Mouse (Mus musculus): ENCODE measurements around the gene Akap17b. TPM values are rescaled to one million over a fixed set of nuclear protein-coding genes. Genes with fewer than 3 reads are reported as not detected.
A peak's percentile ranks its signal among the peaks of the same experiment; 100 is the strongest.

Gene Akap17b
- polyA plus RNA-seq, 2 experiments: 4.1 to 4.5 TPM

- 85% methylated on average over 3 of the region's 3 CpGs for WGBS
- no peak overlapping the region for H3K9ac ChIP-seq (ENCODE audit: low read depth, low read length, severe bottlenecking)
- ATAC-seq (ENCODE audit: low FRiP score, low read depth) (no peak), DNase-seq (ENCODE audit: low spot score) (no peak)
- TF ChIP-seq POLR2A (IDR thresholded peaks at IDR 0.05; ENCODE audit: borderline replicate concordance, extremely low read depth, insufficient read depth, insufficient read length): no peak
- H3K36me3 ChIP-seq (ENCODE audit: control insufficient read depth, insufficient read depth, low read length): no peaks in the 10 kb centered on the region
- H3K4me3 ChIP-seq (replicated peaks; ENCODE audit: low read length): no peak overlapping the region
- no peaks in the 10 kb centered on the region for H3K9me3 ChIP-seq (ENCODE audit: control insufficient read depth, low read length)
- H3K4me1 ChIP-seq (ENCODE audit: control insufficient read depth, insufficient read depth, low read length): no peaks in the 10 kb centered on the region
- H3K4me2 ChIP-seq (replicated peaks; ENCODE audit: low read depth, low read length, severe bottlenecking): no peak overlapping the region
- H3K27ac ChIP-seq (replicated peaks; ENCODE audit: low read depth, low read length): no peak overlapping the region
- no peaks in the 10 kb centered on the region for H3K27me3 ChIP-seq (ENCODE audit: control insufficient read depth, insufficient read depth, low read length)
Observed at GRCm38 (mm10) chrX:36595247-36595646, 49.9 kb downstream of the Akap17b start.

GRCm38 (mm10) chrX:36591539-36591938 is 53.7 kb downstream of the Akap17b start:
- H3K4me1 ChIP-seq (ENCODE audit: control insufficient read depth, insufficient read depth, low read length): no peaks in the 10 kb centered on the region
- no peaks in the 10 kb centered on the region for H3K9me3 ChIP-seq (ENCODE audit: control insufficient read depth, low read length)
- H3K4me2 ChIP-seq (replicated peaks; ENCODE audit: low read depth, low read length, severe bottlenecking): no peak overlapping the region
- H3K4me3 ChIP-seq (replicated peaks; ENCODE audit: low read length): no peak overlapping the region
- H3K36me3 ChIP-seq (ENCODE audit: control insufficient read depth, insufficient read depth, low read length): no peaks in the 10 kb centered on the region
- ATAC-seq (ENCODE audit: low FRiP score, low read depth) (no peak), DNase-seq (ENCODE audit: low spot score) (no peak)
- 66% methylated on average over 4 of the region's 4 CpGs for WGBS
- H3K9ac ChIP-seq (ENCODE audit: low read depth, low read length, severe bottlenecking): no peak overlapping the region
- no peaks in the 10 kb centered on the region for H3K27me3 ChIP-seq (ENCODE audit: control insufficient read depth, insufficient read depth, low read length)
- H3K27ac ChIP-seq (replicated peaks; ENCODE audit: low read depth, low read length): no peak overlapping the region
- no peak for TF ChIP-seq POLR2A (IDR thresholded peaks at IDR 0.05; ENCODE audit: borderline replicate concordance, extremely low read depth, insufficient read depth, insufficient read length)

GRCm38 (mm10) chrX:36591120-36591519 is 54.1 kb downstream of the Akap17b start:
- Histone ChIP-seq H3K27me3 (ENCODE audit: control insufficient read depth, insufficient read depth, low read length) (no peaks in the 10 kb centered on the region), H3K4me2 (replicated peaks; ENCODE audit: low read depth, low read length, severe bottlenecking) (no peak overlapping the region), H3K9me3 (ENCODE audit: control insufficient read depth, low read length) (no peaks in the 10 kb centered on the region), H3K9ac (ENCODE audit: low read depth, low read length, severe bottlenecking) (no peak overlapping the region), H3K36me3 (ENCODE audit: control insufficient read depth, insufficient read depth, low read length) (no peaks in the 10 kb centered on the region), H3K27ac (replicated peaks; ENCODE audit: low read depth, low read length) (no peak overlapping the region), H3K4me3 (replicated peaks; ENCODE audit: low read length) (no peak overlapping the region), H3K4me1 (ENCODE audit: control insufficient read depth, insufficient read depth, low read length) (no peaks in the 10 kb centered on the region)
- TF ChIP-seq POLR2A (IDR thresholded peaks at IDR 0.05; ENCODE audit: borderline replicate concordance, extremely low read depth, insufficient read depth, insufficient read length): no peak
- 59% methylated on average over 1 of the region's 1 CpGs for WGBS
- no peak for ATAC-seq (ENCODE audit: low FRiP score, low read depth)
- no peak for DNase-seq (ENCODE audit: low spot score)

- ATAC-seq (ENCODE audit: low FRiP score, low read depth): no peak
- H3K4me2 ChIP-seq (replicated peaks; ENCODE audit: low read depth, low read length, severe bottlenecking): no peak overlapping the region
- H3K27ac ChIP-seq (replicated peaks; ENCODE audit: low read depth, low read length): no peak overlapping the region
- H3K27me3 ChIP-seq (ENCODE audit: control insufficient read depth, insufficient read depth, low read length): no peaks in the 10 kb centered on the region
- no peaks in the 10 kb centered on the region for H3K4me1 ChIP-seq (ENCODE audit: control insufficient read depth, insufficient read depth, low read length)
- 84% methylated on average over 7 of the region's 7 CpGs for WGBS
- H3K36me3 ChIP-seq (ENCODE audit: control insufficient read depth, insufficient read depth, low read length): no peaks in the 10 kb centered on the region
- no peak for TF ChIP-seq POLR2A (IDR thresholded peaks at IDR 0.05; ENCODE audit: borderline replicate concordance, extremely low read depth, insufficient read depth, insufficient read length)
- DNase-seq (ENCODE audit: low spot score): no peak
- H3K9ac ChIP-seq (ENCODE audit: low read depth, low read length, severe bottlenecking): no peak overlapping the region
- no peak overlapping the region for H3K4me3 ChIP-seq (replicated peaks; ENCODE audit: low read length)
- no peaks in the 10 kb centered on the region for H3K9me3 ChIP-seq (ENCODE audit: control insufficient read depth, low read length)
Observed at GRCm38 (mm10) chrX:36590266-36590665, 54.9 kb downstream of the Akap17b start.

DNA sequence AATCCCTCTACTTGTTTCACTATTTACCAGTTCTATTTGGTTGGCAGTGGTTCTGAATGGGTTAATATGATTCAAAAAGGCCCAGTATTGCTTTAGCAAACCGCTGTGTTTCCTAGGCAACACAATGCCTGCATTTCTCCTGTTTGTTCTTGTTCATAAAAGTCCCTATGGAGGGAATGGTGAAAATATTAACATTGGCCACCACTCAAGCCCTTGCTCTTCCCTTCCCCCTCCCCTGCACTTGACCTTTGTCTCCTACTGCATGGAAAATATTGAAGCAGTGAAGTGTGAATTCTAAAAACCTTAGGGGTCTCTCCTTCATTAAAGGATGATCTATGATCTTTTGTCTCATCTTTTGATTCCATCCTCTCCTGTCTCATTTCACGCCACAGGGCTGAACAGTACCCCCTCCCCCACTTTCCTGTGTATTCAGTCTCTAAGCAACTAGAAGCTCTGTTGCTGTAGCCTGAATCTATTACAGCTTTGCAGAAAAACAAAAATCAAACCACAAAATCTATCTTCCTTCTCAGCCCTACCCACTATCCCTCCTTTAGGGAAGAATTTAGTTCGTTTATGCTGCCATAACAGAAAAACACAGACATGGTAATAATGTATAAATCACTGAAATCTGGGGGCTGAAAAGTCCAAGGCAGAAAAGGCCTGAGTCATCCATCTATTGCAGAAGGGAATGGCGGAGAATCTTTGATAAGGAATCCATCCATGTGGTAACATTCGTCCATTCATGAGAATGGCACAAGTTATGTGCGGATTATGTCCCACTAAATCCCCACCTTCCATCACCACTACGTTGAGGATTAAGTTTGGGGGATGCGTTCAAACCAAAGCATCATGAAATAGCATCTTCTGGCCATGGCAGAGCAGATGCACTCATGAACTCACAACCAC is 57.6 kb downstream of the Akap17b start:
- no peak for TF ChIP-seq POLR2A (IDR thresholded peaks at IDR 0.05; ENCODE audit: borderline replicate concordance, extremely low read depth, insufficient read depth, insufficient read length)
- Histone ChIP-seq H3K4me2 (replicated peaks; ENCODE audit: low read depth, low read length, severe bottlenecking) (no peak overlapping the region), H3K27ac (replicated peaks; ENCODE audit: low read depth, low read length) (0 out of 2 replicates have a peak overlapping the region, but pooled peaks have one; percentile 19), H3K9me3 (ENCODE audit: control insufficient read depth, low read length) (no peaks in the 10 kb centered on the region), H3K4me1 (ENCODE audit: control insufficient read depth, insufficient read depth, low read length) (no peaks in the 10 kb centered on the region), H3K4me3 (replicated peaks; ENCODE audit: low read length) (no peak overlapping the region), H3K9ac (ENCODE audit: low read depth, low read length, severe bottlenecking) (no peak overlapping the region), H3K36me3 (ENCODE audit: control insufficient read depth, insufficient read depth, low read length) (no peaks in the 10 kb centered on the region), H3K27me3 (ENCODE audit: control insufficient read depth, insufficient read depth, low read length) (no peaks in the 10 kb centered on the region)
- 69% methylated on average over 8 of the region's 8 CpGs for whole genome bisulfite sequencing
- ATAC-seq (ENCODE audit: low FRiP score, low read depth) (no peak), DNase-seq (ENCODE audit: low spot score) (peak; percentile 32)

Measured in limb, embryonic 14.5 days (tissue).